Mouse (Mus musculus) Muller cell, postnatal 12 days (primary cell): Measurements from ENCODE around the gene Mettl24.
A peak's percentile ranks its signal among the peaks of the same experiment; 100 is the strongest.
"Not testable (repeated sequence)": the region's sequence is repeated elsewhere in the genome, so short reads cannot be mapped to it uniquely, and the experiment has no call there.

Experiments used
- DNase-seq: peaks from one replicate; pipeline ENCODE4 v3.0.0-alpha.2; 2015; ENCODE audit errors: inconsistent ontology term

Gene Mettl24

DNA sequence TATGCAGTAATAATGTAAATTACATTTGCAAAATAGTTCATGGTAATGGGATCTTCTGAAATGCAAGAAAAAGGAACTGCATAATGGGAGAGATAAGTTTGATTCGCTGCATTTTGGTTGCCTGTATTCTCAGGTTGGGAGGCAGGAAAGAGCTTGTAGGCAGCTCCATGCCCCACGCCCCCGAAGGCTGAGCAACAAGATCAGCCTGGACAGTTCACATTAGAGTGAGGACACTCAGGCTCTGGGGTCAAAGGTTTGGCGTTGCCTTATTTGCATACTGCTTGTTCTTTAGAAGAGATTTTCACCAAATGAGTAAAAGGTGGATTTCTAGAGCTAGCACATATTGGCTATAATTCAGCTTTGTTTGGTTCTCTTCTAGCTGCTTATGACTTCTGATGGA is 123.1 kb downstream of the Mettl24 start:
- no peak for DNase-seq

DNA sequence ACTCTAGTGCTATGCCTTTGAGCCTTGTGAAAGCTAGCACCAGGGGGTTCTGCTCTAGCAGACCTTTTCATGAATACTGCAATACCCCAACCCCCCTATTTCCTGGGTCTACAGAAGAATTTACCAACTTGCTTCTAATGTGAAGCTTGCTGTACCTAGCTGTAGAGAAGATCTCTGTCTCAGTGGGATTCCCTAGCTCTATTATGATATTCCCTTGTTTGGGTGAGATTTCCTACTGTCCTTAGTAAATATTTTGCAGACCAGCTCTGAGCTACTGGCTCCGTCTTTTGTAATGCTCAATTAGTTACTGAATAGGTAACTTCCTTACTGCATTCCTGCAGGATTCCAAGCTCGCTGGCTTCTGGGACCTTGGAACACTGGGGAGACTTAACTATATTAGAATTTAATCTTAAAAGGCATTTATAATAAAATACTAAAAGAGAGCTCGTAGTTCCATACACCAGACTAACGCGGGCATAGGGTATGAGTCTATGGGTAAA is 126.4 kb downstream of the Mettl24 start:
- not testable (repeated sequence) for DNase-seq

DNA sequence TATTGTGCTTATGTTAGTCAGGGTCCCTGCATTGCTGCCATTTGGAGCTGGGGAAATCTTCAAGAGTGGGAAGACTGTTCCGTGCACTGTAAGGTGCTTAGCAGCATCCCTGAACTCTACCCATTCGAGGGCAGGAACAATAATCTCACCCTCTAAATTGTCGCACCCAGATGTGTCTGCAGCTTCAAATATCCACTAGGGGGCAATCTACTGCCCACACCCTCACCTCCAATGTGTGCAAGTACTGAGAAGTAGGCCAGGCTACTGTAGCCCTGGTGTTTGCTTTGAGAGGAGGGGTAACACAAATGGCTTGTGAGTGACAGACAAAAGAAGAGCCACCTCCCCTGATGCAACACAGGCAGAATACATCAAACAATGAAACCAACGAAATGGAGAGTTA is 130.5 kb downstream of the Mettl24 start:
- DNase-seq: no peak

DNA sequence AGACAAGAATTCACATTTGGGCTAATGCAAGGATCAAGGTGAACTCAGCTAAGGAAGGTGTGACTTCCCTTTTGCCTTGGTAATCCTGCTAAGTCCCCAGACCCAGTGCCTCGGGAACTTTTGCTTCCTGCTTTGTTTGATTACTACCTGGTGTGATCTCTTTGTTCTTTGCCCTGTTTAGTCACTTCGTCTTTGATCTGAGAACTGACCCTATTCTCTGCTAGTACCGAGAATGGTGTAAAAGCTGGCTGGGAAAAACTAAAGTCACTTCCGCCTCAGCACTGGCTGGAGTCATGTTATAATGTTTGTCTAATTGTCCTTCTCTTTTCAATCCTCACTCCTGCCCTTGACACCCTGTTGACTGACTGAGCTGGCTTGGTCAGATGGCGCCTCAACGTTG is 133.4 kb downstream of the Mettl24 start:
- no peak for DNase-seq

DNA sequence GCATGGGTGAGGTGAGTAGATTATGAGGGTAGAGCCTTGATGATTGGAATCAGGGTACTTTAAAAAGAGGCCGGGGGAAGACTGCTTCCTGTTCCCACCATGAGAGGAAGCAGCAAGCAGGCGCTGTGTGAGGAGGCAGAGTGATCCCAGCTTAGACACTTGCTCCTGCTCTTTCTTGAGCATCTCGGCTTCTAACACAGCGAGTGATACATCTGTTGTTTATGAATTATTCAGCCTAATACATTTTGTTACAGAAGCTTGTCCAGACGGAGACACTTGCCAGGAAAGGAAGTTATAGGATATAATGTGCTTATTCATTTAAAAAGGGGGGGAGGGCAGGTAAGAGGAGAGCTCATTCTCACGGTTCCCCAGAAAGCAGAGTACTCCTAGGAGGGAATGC is 142.9 kb downstream of the Mettl24 start:
- no peak for DNase-seq

DNA sequence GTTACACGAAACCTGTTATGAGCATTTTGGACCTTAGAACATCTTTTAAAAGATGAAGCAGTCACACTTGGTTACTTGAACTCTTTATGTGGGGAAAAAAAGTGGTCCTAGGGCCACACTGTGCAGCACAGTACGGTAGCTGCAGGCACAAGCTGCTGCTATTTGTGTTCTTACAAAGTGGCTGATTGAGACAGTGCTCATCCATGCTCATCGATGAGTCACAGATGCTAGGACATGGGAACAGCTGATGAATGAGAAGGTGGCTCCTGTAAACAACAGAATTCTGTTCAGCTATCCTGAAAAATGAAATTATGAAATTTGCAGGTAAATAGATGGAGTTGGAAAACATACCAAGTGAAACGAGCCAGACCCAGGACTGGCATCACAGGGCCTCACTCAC is 144.6 kb downstream of the Mettl24 start:
- peak; percentile 36 for DNase-seq

DNA sequence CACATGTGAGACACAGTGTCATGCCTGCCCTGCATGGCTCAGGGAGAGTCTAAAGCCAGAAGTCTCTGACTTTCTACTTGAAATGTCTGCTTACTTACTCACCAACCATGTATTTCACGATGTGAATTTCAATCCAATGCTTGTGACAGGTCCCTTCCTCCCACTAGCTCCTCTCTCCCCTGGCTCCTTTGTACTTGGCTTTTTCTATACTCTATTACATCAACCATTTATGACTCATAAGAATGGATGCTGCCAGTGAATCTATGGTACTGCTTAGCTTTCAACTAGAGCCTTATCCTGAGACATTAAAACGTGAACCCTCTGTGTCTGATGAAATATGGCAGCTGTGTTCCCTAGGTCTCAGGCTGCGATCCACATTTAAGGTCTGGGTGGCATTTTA is 147.2 kb downstream of the Mettl24 start:
- peak; percentile 6 for DNase-seq

DNA sequence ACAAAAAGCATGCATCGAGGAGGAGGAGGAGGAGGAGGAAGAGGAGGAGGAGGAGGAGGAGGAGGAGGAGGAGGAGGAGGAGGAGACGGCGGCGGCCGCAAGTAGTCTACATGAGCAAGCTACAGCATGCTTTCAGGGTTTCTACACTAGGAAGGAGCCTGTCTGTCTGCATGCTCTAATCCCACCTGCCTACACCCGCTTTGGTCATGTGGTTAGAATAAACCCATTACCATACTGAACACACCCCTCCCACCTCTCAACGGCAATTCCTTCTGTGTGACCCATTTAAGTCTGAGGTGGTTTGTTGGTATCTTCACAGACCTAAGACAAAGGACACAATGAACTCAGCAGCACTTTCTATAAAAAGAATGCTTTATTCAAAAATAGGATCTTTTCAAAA is 148.2 kb downstream of the Mettl24 start:
- no peak for DNase-seq

DNA sequence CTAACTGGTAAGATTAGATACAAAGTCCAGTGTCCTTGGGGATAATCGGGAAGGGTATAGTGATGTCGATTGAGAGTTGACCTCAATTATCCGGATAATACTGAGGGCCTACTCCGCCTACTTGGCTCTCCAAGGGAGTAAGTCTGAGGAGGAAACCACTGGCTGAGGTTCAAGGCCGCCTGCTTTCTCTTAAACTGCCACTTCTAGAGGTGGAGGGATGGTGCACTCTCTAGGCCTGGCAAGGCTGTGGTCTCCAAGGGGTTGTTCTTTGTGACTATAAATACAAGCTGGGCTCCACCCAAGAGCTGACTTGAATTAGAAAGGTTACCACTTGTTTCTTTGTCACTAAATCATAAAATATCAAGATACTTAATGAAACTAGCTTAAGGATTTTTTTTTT is 157.0 kb downstream of the Mettl24 start:
- no peak for DNase-seq

DNA sequence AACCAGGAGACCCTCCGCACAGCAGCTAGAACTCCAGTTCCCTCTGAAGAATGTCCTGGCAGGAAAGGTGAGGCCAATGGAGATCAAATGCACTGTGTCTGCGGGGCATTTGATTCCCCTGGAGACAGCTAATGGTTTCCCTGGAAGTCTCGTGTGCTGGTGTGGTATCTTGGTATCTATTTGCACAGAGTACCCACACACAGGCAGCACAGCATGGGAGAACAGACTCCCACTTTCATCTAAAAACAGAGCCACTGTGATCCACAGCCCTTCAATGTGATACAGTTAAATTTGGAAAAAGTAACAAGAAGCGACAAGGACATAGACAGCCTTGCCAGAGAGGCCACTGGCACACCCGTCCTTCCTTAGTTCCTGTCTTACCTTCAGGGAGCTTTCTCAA is 160.8 kb downstream of the Mettl24 start:
- no peak for DNase-seq

DNA sequence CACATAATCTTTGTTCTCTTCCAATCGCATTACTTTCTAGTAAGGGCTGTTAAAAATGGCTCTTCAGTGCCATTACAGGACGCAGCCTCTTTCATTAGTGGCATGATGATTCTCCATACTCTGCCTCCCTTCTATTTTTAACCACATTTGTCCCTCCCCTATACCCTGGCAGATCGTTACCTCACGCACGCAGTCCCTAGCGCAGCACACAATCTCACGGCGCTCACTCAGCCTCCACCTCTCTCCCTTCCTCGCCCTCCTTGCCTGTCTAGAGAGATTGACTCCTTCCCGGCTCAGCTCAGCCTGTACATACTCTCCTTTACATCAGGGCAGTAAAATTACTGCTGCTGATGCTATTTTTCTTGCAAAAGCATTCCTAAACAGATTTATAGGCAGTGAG is 161.5 kb downstream of the Mettl24 start:
- DNase-seq: no peak

DNA sequence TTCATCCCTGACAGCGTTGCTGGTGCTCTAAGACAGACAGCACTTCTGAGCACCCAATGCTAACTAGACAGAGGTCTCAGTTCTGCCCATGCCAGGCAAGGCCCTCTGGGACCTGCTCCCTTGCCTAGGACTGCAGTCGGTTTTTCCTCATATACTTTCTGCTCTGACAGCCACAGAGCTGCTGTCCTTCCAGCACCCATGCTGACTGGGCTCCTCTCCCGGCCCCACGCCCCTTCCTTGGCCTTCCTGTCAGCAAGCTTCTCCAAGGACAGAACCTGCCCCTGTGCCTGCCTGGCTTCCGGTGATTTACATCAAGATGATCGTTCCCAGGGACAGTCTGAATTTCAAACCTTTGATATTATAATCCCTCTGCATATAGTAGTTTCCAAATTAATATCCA is 162.5 kb downstream of the Mettl24 start:
- DNase-seq: no peak

DNA sequence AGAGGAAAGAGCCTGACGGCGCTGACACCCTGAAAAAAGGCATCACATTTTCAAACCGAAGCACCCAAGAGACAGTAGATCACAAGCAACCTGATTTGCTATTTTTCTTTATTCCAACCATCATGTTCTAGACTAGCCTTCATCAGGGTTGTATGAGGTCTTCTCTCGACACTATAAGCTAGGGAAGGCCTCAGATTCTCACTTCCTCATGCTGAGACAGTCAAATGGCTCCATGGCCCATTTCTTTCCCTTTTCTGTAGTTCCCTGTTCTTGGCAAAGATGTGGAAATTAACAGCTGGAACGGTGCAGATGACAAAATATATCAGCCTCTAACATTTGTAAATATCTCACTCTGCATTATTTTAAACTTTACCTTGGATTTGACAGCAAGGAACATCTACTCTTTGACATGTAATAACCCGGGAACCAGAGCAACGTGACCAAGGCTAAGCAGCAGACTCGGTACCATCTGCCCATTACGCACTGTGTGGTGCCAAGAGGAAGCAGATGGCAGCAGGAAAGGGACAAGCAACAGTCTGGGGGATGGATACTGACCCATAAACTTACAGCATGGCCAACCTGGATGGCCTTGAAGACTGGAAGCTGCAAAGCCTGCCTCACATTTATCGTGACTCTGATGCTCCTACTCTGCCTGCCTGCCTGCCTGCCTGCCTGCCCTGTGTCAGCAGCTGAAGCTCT is 164.2 kb downstream of the Mettl24 start:
- DNase-seq: no peak

DNA sequence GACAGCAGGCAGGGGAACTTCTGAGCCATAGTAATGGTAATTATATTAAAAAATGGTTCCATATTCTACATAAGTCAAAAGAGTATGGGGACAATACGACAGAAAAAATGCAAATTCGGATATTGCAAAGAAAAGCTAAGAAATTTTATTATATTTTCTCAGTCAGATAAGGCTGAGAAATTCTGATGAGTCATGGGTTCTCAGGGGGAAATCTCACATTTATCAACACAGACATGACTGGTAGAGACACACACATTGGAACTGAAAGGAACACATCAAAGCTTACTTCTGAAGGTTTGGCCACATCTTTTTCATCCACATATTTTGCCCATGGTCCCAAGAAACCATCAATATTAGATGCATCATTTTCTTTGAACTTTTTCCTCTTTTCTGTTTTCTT is 167.6 kb downstream of the Mettl24 start:
- no peak for DNase-seq

DNA sequence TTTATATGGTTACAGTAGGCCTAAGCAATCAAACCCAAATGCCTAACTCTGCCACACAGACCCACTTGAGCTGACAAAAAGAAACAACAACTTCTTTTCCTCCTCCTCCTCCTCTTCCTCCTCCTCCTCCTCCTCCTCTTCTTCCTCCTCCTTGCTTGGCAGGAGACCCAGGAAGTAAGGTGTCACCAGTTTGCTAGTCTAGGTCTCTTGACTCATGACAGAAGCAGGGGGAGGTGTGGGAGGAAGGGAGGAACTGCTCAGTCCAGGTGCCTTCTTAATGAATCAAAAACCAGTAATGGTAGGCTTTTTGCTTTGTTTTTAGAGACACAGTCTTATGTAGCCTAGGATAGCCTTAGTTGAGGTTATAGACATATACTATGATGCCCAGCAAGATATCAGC is 168.1 kb downstream of the Mettl24 start:
- no peak for DNase-seq

DNA sequence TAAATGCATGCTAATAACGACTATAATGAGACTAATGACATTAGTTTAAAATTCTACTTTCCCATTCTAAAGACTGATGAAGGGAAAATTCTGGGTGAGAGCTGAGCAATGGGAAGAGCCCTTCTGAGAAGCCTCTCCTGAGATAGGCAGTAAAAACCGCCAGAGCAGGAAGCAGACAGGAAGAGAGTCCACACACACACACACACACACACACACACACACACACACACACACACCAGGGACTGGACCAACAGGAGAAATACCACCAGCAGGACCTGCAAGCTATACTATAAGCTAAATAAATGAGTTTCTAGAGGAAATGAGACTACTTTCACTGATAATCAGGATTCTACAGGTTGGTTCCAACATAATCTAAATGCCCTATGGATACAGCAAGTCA is 172.5 kb downstream of the Mettl24 start:
- no peak for DNase-seq

DNA sequence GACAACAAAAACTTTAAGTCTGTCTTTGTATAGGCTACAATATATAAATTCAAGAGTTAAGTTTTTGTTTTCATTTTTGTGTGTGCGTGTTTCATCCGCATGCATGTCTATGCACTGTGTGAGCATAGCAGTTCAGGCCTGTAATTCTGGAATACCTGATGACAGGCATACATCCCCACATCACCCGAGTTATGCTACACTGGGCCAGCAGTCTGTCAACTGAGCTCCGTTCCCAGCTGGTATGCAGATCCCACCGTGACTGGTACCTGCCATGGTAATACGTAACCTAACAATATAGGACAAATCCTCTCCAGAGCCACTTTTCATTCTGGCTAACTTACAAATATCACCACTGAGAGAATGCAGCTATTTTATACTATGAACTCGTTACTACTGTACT is 173.6 kb downstream of the Mettl24 start:
- DNase-seq: no peak

DNA sequence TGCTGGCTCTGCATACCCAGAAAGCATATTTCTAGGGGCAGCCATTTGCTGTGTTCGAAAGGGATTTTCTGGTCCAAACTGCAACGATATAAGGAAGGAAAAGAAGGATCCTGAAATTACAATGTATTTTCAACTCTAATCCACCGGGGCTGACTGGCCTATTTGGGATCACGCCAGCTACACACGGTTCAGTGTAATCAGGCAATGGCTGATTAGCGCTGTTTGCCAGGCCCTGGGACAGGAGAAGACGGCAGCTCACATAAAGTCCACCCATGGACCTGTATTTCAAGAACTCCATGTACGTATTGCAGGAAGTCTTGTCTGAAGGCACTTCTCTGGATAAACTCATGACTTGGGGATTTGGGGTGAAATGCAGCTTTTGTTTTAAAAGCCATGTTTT is 174.5 kb downstream of the Mettl24 start:
- DNase-seq: no peak
